Mouse (Mus musculus): ENCODE data around the gene Gpsm2.

Gpsm2 gene

GRCm38 (mm10) chr3:108722036-108722872, at the start of gene Gpsm2:
Gpsm2 (minus strand) TSS chr3:108722309.
- DNase-seq, result peak; percentile 96

GRCm38 (mm10) chr3:108770725-108771368, 48.7 kb upstream of the Gpsm2 start:
- DNase-seq, result peak; percentile 77

DNA sequence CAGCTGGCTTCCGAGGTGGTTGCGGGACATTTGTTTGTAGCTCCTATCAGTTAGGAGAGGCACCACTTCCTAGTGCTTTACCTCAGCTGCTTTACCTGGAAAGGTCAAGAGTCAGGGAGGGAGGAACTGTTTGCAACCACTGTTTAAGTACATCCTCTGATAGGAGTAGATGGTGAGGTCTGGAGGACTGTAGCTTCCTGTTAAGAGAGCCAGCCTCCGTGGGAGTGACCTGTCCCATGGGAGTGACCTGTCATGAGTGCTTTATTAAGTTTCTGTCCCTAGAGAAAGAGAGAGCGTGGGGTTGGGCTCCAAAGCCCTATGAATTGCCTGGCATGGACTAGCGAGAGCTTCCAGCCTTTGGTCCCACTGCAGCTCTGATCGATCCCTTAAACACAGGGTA, 47.4 kb upstream of the Gpsm2 start:
- DNase-seq, result no peak

DNA sequence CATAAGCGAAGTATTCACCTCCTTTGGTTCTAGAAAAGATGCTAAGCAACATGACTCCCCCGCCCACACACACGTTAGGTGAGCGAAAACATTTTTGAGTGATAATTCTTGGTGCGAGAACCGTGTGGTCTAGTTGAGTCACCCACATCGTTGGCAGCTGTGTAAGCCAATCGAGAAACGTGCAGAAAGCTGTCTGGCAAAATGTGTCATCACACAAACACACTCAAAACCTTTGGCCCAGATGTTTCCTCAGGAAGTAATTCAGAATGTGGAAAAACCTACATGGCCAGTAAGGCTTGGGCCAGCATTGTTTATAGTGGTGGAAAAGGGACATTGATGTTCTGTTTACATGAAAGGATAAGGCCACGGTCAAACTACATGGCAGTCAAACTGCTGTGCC, 45.3 kb upstream of the Gpsm2 start:
- no peak for DNase-seq

- no peak for DNase-seq
These were observed 44.8 kb upstream of the Gpsm2 start for GRCm38 (mm10) chr3:108766943-108767342.

- DNase-seq, result no peak
These were observed 43.4 kb upstream of the Gpsm2 start for GRCm38 (mm10) chr3:108765476-108765875.

DNA sequence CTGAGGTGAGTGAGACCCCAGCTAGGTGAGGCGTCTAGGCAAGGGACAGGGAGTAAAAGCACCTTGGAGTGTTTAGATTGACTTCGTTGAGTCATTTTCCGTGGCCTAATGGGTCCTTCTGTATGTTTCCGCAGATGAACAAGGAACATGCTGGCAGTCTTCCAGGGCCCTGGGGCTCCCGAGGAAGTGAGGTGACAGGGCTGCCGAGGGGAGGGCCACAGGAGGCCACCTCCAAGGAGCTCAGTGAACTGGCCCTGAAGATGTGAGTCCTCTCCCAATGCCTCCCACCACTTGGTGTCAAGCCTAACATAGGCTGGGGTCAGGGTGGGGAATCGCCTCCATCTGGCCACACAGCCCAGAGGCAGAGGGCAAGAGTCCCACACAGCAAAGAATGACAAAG, 42.9 kb upstream of the Gpsm2 start:
- DNase-seq, result no peak

GRCm38 (mm10) chr3:108763691-108764090, 41.6 kb upstream of the Gpsm2 start:
- no peak for DNase-seq

DNA sequence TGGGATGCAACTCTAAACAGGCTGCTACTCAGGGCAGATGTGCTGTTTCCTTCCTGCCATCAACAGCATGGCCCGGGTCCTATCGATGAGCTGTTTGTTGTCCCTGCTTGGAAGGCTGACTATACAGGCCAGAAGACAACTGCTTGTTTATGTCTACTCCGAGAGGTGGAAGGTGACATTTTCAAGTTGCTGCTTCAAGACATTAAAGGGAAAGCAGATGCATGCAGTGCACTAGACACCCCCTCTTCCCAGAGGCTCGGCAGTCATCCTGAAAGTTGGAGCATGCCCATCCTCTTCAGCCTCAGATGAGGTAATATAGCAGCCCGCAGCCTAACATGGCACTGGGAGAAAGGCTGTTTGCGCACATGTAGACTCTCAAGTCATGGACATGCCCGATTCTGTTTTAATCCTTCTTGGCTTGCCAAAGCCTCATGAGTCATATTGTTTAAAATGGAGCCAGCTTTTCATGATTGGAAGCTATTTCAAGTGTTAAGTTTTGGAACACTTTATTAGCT, 40.5 kb upstream of the Gpsm2 start:
- peak; percentile 69 for DNase-seq

GRCm38 (mm10) chr3:108759566-108760420, 37.7 kb upstream of the Gpsm2 start:
- DNase-seq, result no peak

GRCm38 (mm10) chr3:108757570-108757969, 35.5 kb upstream of the Gpsm2 start:
- no peak for DNase-seq

DNA sequence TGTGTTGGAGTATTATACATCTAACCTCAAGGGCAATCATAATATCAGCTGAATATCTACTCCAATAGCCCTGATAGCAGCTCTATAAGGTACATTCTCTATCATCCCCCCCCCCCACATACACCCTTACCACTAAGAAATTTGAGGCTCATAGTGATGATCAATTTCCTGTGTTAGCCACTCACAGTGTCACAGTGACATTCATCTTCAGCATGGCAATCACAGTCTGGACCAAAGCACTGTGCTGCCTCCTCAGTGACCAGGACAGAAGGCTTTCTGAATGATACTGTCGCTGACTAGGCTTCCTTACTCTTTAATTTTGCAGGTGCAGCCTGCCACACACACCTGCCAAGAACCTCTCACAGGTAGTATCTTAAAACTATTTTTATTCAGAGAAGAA, 34.0 kb upstream of the Gpsm2 start:
- DNase-seq, result no peak

GRCm38 (mm10) chr3:108755542-108755941, 33.4 kb upstream of the Gpsm2 start:
- no peak for DNase-seq

GRCm38 (mm10) chr3:108754541-108754940, 32.4 kb upstream of the Gpsm2 start:
- no peak for DNase-seq

- no peak for DNase-seq
These were observed 29.6 kb upstream of the Gpsm2 start for GRCm38 (mm10) chr3:108751691-108752090.

DNA sequence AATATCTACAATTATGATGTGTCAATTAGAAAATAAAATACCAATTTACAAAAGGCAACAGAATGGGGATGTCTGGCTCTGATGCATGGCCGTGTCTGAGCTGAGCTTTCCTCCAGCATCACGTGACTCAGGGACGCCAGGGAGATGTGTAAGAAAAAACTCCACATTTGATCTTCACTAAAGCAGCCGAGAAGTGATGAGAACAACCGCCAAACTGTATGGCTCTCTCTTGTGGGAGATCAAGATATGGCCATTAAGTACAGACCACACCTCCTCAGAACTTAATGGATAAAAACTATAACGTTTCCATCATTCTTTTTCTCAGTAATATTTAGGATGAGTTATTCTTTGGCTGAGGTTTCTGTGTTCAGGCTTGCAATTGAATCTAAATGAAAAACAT, 29.0 kb upstream of the Gpsm2 start:
- DNase-seq, result no peak

DNA sequence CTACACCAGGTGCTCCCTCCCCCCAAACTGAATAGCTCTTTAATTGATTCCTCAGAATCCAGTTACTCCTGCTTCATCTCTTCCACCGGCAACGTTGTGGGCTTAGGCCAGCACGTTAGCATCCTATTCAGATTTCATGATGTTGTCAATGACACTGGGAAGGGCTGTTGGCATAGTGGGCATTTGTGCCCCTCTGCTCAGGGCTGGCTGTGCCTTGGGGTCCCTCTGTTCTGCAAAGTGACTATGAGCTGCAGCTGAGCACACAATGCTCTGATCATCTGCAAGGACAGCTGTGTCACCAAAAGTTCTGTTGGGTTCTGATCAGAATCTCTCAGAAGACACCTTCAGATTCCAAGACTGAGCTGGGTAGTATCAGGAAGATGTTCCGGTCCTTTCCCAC, 22.0 kb upstream of the Gpsm2 start:
- DNase-seq, result no peak

GRCm38 (mm10) chr3:108739045-108739708, 17.1 kb upstream of the Gpsm2 start, which contains the start of gene Aknad1:
Aknad1 (plus strand) TSS chr3:108739658.
- DNase-seq, result no peak

DNA sequence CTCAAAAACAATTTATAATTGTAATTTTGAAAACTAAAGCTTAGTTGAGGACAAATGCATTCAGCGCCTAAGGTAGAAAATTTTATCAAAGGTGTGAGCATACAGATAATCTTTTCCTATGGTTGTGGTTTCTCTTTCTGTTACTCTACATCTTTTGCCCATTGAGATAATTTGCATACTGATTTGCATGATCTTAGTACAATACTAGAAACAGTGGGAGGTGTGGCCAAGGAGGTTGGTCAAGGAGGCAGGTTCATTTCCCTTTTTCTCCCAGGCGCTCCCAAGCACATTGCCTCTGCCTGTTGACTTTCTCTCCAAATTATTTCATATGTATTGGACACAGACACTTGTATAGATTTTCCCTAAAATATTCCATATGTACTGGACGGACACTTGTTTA, 15.7 kb upstream of the Gpsm2 start:
- DNase-seq, result no peak

- DNase-seq, result no peak
These were observed 8.2 kb upstream of the Gpsm2 start for GRCm38 (mm10) chr3:108730316-108730715.

- no peak for DNase-seq
These were observed 5.7 kb upstream of the Gpsm2 start for GRCm38 (mm10) chr3:108727776-108728175.

DNA sequence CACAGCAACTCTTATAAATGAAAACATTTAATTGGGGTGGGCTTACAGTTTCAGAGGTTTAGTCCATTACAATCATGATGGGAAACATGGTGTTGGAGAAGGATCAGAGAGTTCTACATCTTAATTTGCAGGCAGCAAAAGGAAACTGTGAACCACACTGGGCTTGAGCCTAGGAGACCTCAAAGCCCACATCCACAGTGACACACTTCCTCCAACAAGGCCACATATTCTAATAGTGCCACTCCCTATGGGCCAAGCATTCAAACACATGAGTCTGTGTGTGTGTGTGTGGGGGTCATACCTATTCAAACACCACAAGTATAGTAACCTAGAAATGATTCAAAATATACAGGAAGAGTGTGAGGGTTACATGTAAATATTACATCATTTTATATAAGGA, 5.2 kb upstream of the Gpsm2 start:
- DNase-seq, result no peak

- no peak for DNase-seq
These were observed 4.3 kb upstream of the Gpsm2 start for GRCm38 (mm10) chr3:108726413-108726812.

All from right cerebral cortex, adult 18-20 months (tissue).